Mouse (Mus musculus) left cerebral cortex, adult 2 months (tissue): Measurements from ENCODE around the gene Fam181a. TPM values are rescaled to one million over a fixed set of nuclear protein-coding genes. Genes with fewer than 3 reads are reported as not detected.

ENCODE experiments used
- DNase-seq, 2 experiments: peaks; one replicate each; pipeline ENCODE4 v3.0.0; 2021 to 2022; ENCODE audit warnings: low spot score in 2 of 2, mixed read lengths in 1 of 2; ENCODE audit errors: extremely low spot score in 1 of 2
- H3K27ac ChIP-seq: fragments of 200-600 bp; 2 replicates; pipeline ENCODE4 v1.8.1; 2022
- H3K4me3 ChIP-seq: fragments of 200-600 bp; 2 replicates; pipeline ENCODE4 v1.8.1; 2022
- CTCF ChIP-seq: fragments of 200-600 bp; IDR thresholded peaks from 2 replicates; pipeline ENCODE4 v1.8.1; 2022; ENCODE audit warnings: antibody characterized with exemption, mild to moderate bottlenecking, moderate library complexity
- intact Hi-C: fragments of 180-260 bp; cut with DNase I; formaldehyde crosslinking; loops from one replicate; pipeline ENCODE4 v1.15.1; 2025
- total RNA-seq, 2 experiments: library from RNA; stranded (reverse); gene quantifications; 2 replicates each; pipeline ENCODE4 v1.2.3; 2021

Fam181a gene
- total RNA-seq, 2 experiments from 2014 or later, result 1.6 to 2.6 TPM

GRCm38 (mm10) chr12:103362336-103362735 lies 51.6 kb downstream of the Fam181a start:
- no peak for TF ChIP-seq CTCF
- Histone ChIP-seq H3K4me3 (no peak overlapping the region), H3K27ac (no peak overlapping the region)
- intact Hi-C loops, result no loop called here
- no peak for DNase-seq

Other genes with a start within 250 kb of the Fam181a start
- 1 to 10 TPM; 4.2 to 6.1 TPM for gene Prima1, start 68.8 kb upstream of the Fam181a start, total RNA-seq
- gene Asb2, start 45.0 kb downstream of the Fam181a start, total RNA-seq, result 1 to 10 TPM; 3.3 to 3.7 TPM
- gene Otub2, start 77.7 kb downstream of the Fam181a start, total RNA-seq, result 10 to 100 TPM; 34.2 to 35.1 TPM
- gene 9330161L09Rik, start 96.8 kb downstream of the Fam181a start, total RNA-seq, result 1 to 10 TPM; 2.6 to 3.7 TPM
- 100 to 1,000 TPM; 220 to 238 TPM for gene Ddx24, start 114.9 kb downstream of the Fam181a start, total RNA-seq
- gene Ifi27, start 123.2 kb downstream of the Fam181a start, total RNA-seq, result 10 to 100 TPM; 53.9 to 70.1 TPM
- gene Ifi27l2a, start 132.7 kb downstream of the Fam181a start, total RNA-seq, result 1 to 10 TPM; 2.0 to 2.3 TPM
- gene Ifi27l2b, start 146.2 kb downstream of the Fam181a start, total RNA-seq, result not detected
- 10 to 100 TPM; 24.8 to 25.8 TPM for gene Ppp4r4, start 221.3 kb downstream of the Fam181a start, total RNA-seq